Mouse (Mus musculus): ENCODE results near the gene Higd1c. TPM values are rescaled to one million over a fixed set of nuclear protein-coding genes. Genes with fewer than 3 reads are reported as not detected.

Higd1c gene
- polyA plus RNA-seq, 1 experiment from 2014 or later = not detected

- Histone ChIP-seq H3K9me3 (ENCODE audit: control insufficient read depth, low read length) (no peaks in the 10 kb centered on the region), H3K4me2 (ENCODE audit: low read depth) (no peak overlapping the region), H3K27ac (ENCODE audit: low read depth, low read length) (no peak overlapping the region), H3K9ac (ENCODE audit: low read length) (no peak overlapping the region), H3K27me3 (ENCODE audit: control insufficient read depth, insufficient read depth, low read length) (no peaks in the 10 kb centered on the region), H3K4me3 (ENCODE audit: low read depth, low read length) (no peak overlapping the region), H3K36me3 (ENCODE audit: control insufficient read depth, insufficient read depth, low read length) (peaks cover 6% of the 10 kb centered on the region; the same call in 1 of the 2 replicates), H3K4me1 (ENCODE audit: control insufficient read depth, insufficient read depth, low read length) (no peaks in the 10 kb centered on the region)
- DNase-seq (ENCODE audit: low spot score) (no peak), ATAC-seq (ENCODE audit: insufficient read depth, low FRiP score, low TSS enrichment) (no peak)
- WGBS = 83% methylated on average over 4 of the region's 5 CpGs
Measured at GRCm38 (mm10) chr15:100413306-100413705, 49.0 kb downstream of the Higd1c start.

- ATAC-seq (ENCODE audit: insufficient read depth, low FRiP score, low TSS enrichment) (no peak), DNase-seq (ENCODE audit: low spot score) (no peak)
- Histone ChIP-seq H3K9me3 (ENCODE audit: control insufficient read depth, low read length) (no peaks in the 10 kb centered on the region), H3K4me1 (ENCODE audit: control insufficient read depth, insufficient read depth, low read length) (no peaks in the 10 kb centered on the region), H3K4me3 (ENCODE audit: low read depth, low read length) (no peak overlapping the region), H3K27me3 (ENCODE audit: control insufficient read depth, insufficient read depth, low read length) (no peaks in the 10 kb centered on the region), H3K4me2 (ENCODE audit: low read depth) (no peak overlapping the region), H3K27ac (ENCODE audit: low read depth, low read length) (no peak overlapping the region), H3K9ac (ENCODE audit: low read length) (no peak overlapping the region), H3K36me3 (ENCODE audit: control insufficient read depth, insufficient read depth, low read length) (peaks cover 3% of the 10 kb centered on the region; the same call in 1 of the 2 replicates)
- 68% methylated on average over 4 of the region's 4 CpGs for WGBS
Measured at GRCm38 (mm10) chr15:100414011-100414410, 49.7 kb downstream of the Higd1c start.

- Histone ChIP-seq H3K9ac (ENCODE audit: low read length) (no peak overlapping the region), H3K4me1 (ENCODE audit: control insufficient read depth, insufficient read depth, low read length) (no peaks in the 10 kb centered on the region), H3K36me3 (ENCODE audit: control insufficient read depth, insufficient read depth, low read length) (peaks cover 2% of the 10 kb centered on the region; the same call in 1 of the 2 replicates), H3K4me2 (ENCODE audit: low read depth) (no peak overlapping the region), H3K27me3 (ENCODE audit: control insufficient read depth, insufficient read depth, low read length) (no peaks in the 10 kb centered on the region), H3K9me3 (ENCODE audit: control insufficient read depth, low read length) (no peaks in the 10 kb centered on the region), H3K27ac (ENCODE audit: low read depth, low read length) (no peak overlapping the region), H3K4me3 (ENCODE audit: low read depth, low read length) (no peak overlapping the region)
- WGBS = 94% methylated on average over 13 of the region's 13 CpGs
- no peak for ATAC-seq (ENCODE audit: insufficient read depth, low FRiP score, low TSS enrichment)
- no peak for DNase-seq (ENCODE audit: low spot score)
Measured at GRCm38 (mm10) chr15:100414942-100415341, 50.6 kb downstream of the Higd1c start.

GRCm38 (mm10) chr15:100415684-100416083 is 51.3 kb downstream of the Higd1c start:
- no peak overlapping the region for H3K9ac ChIP-seq (ENCODE audit: low read length)
- no peak overlapping the region for H3K4me3 ChIP-seq (ENCODE audit: low read depth, low read length)
- WGBS = 92% methylated on average over 8 of the region's 8 CpGs
- H3K36me3 ChIP-seq (ENCODE audit: control insufficient read depth, insufficient read depth, low read length) = no peaks in the 10 kb centered on the region
- no peaks in the 10 kb centered on the region for H3K4me1 ChIP-seq (ENCODE audit: control insufficient read depth, insufficient read depth, low read length)
- no peak overlapping the region for H3K4me2 ChIP-seq (ENCODE audit: low read depth)
- no peak overlapping the region for H3K27ac ChIP-seq (ENCODE audit: low read depth, low read length)
- no peaks in the 10 kb centered on the region for H3K27me3 ChIP-seq (ENCODE audit: control insufficient read depth, insufficient read depth, low read length)
- H3K9me3 ChIP-seq (ENCODE audit: control insufficient read depth, low read length) = no peaks in the 10 kb centered on the region
- no peak for DNase-seq (ENCODE audit: low spot score)
- ATAC-seq (ENCODE audit: insufficient read depth, low FRiP score, low TSS enrichment) = no peak

DNA sequence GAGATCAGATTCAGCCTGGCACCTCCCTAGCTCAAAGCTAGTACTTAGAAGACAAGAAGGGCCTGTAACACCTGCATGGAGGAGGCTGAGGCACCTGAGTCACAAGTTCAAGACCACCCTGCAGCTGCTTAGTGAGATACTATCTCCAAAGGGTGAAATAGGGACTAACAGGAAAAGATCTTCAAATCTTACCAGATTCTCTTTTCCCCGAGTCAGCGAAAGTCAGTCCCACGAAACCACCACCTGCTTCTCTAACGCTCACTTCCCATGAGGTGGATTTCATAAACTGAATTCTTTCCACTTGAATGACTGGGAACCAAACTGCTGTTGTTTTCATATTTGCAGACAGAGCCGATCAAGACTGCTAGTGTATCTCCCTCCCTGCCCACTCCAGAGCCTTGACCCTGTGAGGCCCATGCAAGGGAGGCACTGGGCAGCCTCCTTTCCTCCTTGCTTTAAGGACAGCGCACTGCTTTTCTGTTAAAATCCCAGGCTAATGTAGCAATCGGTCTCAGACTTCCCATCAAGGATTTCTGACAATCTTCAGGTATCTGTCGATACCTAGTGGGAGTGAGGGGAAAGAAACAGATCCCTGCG is 53.6 kb downstream of the Higd1c start:
- Histone ChIP-seq H3K27me3 (ENCODE audit: control insufficient read depth, insufficient read depth, low read length) (no peaks in the 10 kb centered on the region), H3K9ac (ENCODE audit: low read length) (no peak overlapping the region), H3K4me1 (ENCODE audit: control insufficient read depth, insufficient read depth, low read length) (peaks cover 4% of the 10 kb centered on the region; the same call in 1 of the 2 replicates), H3K4me2 (ENCODE audit: low read depth) (no peak overlapping the region), H3K4me3 (ENCODE audit: low read depth, low read length) (no peak overlapping the region), H3K36me3 (ENCODE audit: control insufficient read depth, insufficient read depth, low read length) (no peaks in the 10 kb centered on the region), H3K9me3 (ENCODE audit: control insufficient read depth, low read length) (no peaks in the 10 kb centered on the region), H3K27ac (ENCODE audit: low read depth, low read length) (no peak overlapping the region)
- 89% methylated on average over 9 of the region's 9 CpGs for WGBS
- DNase-seq (ENCODE audit: low spot score) (no peak), ATAC-seq (ENCODE audit: insufficient read depth, low FRiP score, low TSS enrichment) (no peak)

DNA sequence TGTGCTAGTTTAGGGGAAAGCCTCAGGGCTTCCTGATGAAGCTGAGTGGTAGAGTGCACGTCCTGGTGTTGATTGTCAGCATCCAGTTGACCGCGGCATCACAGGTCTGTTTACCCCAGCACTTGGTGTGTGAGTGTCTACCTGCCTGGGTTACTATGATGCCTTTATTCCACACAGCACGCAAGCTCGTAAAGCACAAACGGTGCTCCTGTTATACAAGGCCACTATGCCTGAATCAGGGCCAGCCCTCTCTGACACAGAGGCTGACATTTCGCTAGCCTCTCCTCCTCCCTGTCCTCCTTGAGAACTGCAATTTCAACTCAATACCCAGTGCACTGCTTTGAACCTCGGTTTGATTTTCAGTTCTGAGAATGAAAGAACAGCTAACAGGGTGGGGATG is 55.0 kb downstream of the Higd1c start:
- 80% methylated on average over 8 of the region's 8 CpGs for WGBS

GRCm38 (mm10) chr15:100419901-100420745 is 55.8 kb downstream of the Higd1c start:
- Histone ChIP-seq H3K9me3 (ENCODE audit: control insufficient read depth, low read length) (no peaks in the 10 kb centered on the region), H3K4me2 (ENCODE audit: low read depth) (no peak overlapping the region), H3K4me1 (ENCODE audit: control insufficient read depth, insufficient read depth, low read length) (peaks cover 10% of the 10 kb centered on the region; the same call in 1 of the 2 replicates), H3K36me3 (ENCODE audit: control insufficient read depth, insufficient read depth, low read length) (no peaks in the 10 kb centered on the region), H3K9ac (ENCODE audit: low read length) (no peak overlapping the region), H3K27me3 (ENCODE audit: control insufficient read depth, insufficient read depth, low read length) (peaks cover 13% of the 10 kb centered on the region), H3K4me3 (ENCODE audit: low read depth, low read length) (no peak overlapping the region), H3K27ac (ENCODE audit: low read depth, low read length) (no peak overlapping the region)
- DNase-seq (ENCODE audit: low spot score) (no peak), ATAC-seq (ENCODE audit: insufficient read depth, low FRiP score, low TSS enrichment) (no peak)
- 71% methylated on average over 9 of the region's 9 CpGs for WGBS

More for the DNA sequence above, 55.0 kb downstream of the Higd1c start:
- Histone ChIP-seq H3K4me3 (ENCODE audit: low read depth, low read length) (no peak overlapping the region), H3K9me3 (ENCODE audit: control insufficient read depth, low read length) (no peaks in the 10 kb centered on the region), H3K9ac (ENCODE audit: low read length) (no peak overlapping the region), H3K27me3 (ENCODE audit: control insufficient read depth, insufficient read depth, low read length) (peaks cover 5% of the 10 kb centered on the region; the same call in 1 of the 2 replicates), H3K27ac (ENCODE audit: low read depth, low read length) (0 out of 2 replicates have a peak overlapping the region, but pooled peaks have one; percentile 20), H3K4me1 (ENCODE audit: control insufficient read depth, insufficient read depth, low read length) (peaks cover 10% of the 10 kb centered on the region; the same call in 1 of the 2 replicates), H3K4me2 (ENCODE audit: low read depth) (no peak overlapping the region), H3K36me3 (ENCODE audit: control insufficient read depth, insufficient read depth, low read length) (no peaks in the 10 kb centered on the region)
- DNase-seq (ENCODE audit: low spot score) (no peak), ATAC-seq (ENCODE audit: insufficient read depth, low FRiP score, low TSS enrichment) (no peak)

DNA sequence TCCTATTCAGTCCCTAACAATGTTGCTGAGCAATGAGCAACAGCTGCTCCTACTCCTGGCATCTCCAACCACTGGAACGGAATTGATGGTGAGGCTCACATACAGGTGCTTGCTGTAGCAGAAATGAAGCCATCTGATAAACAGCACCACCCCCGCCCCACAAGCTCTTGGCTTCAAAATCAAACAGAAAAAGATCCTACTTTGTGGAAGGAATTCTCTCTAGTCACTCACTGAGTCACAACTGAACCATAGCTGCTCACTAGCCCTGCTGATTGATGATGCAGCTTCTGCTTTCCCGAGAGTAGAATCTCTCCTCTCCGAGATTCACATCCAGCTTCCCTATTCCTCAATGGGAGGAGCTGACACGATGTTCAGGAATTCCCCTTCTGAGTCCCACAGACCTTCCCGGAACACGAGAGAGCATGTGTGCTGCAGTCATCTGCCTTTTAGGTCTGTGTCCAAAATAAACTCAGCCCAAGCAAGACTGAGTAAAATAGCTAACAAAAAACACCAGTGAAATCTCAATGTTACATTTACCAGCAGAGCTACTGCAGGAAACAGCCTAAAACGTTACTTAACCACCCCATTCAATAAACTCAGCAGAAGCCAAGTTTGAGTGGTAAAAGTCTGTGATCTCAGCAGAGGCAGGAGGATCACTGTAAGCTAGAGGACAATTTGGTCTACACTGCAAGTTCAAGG is 56.9 kb downstream of the Higd1c start:
- DNase-seq (ENCODE audit: low spot score) (no peak), ATAC-seq (ENCODE audit: insufficient read depth, low FRiP score, low TSS enrichment) (no peak)
- H3K9ac ChIP-seq (ENCODE audit: low read length) = no peak overlapping the region; the same call in 1 of the 2 replicates
- H3K4me2 ChIP-seq (ENCODE audit: low read depth) = peak overlapping the region; percentile 84
- 44% methylated on average over 8 of the region's 8 CpGs for WGBS
- no peaks in the 10 kb centered on the region for H3K9me3 ChIP-seq (ENCODE audit: control insufficient read depth, low read length)
- peaks cover 17% of the 10 kb centered on the region for H3K27me3 ChIP-seq (ENCODE audit: control insufficient read depth, insufficient read depth, low read length)
- no peaks in the 10 kb centered on the region for H3K36me3 ChIP-seq (ENCODE audit: control insufficient read depth, insufficient read depth, low read length)
- peaks cover 10% of the 10 kb centered on the region; the same call in 1 of the 2 replicates for H3K4me1 ChIP-seq (ENCODE audit: control insufficient read depth, insufficient read depth, low read length)
- H3K4me3 ChIP-seq (ENCODE audit: low read depth, low read length) = no peak overlapping the region
- H3K27ac ChIP-seq (ENCODE audit: low read depth, low read length) = no peak overlapping the region

Measured in neural tube, embryonic 11.5 days (tissue).